9 mouse cellular contexts compared by ENCODE assay signal in the genomic region with DNA sequence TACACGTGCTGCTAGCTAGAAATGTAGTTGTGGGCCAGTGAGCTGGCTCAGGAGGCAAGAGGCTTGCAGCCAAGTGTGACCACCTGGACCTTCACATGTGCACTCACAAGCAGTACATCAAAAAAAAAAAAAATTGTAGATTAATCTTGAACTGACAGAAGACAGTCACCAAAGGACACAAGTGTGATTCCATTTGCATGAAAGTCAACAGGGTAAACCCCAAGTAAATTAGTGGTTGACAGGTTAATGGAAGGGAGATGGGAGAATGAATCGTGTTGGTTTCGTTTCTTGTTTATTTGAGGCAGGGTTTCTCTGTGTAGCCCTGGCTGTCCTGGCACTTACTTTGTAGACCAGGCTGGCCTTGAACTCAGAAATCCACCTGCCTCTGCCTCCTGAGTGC. TPM values are rescaled to one million over a fixed set of nuclear protein-coding genes. Genes with fewer than 3 reads are reported as not detected.
DNase-seq lines count a peak whose midpoint lies in the region; ATAC-seq and TF ChIP-seq lines count a peak whose summit lies in the region.
"Had no signal": no experiment of that assay in that cellular context is flagged by ENCODE, and none has a peak within 500 bp of the region (broad histone marks: within the 10 kb centered on the region; RNA-seq: fewer than 3 reads in every experiment).

No protein-coding gene starts in this region.

- no peak for TF ChIP-seq POLR2A in MEL (IDR thresholded peaks at IDR 0.05; ENCODE audit: control insufficient read depth in 1 of 2, insufficient read depth in 1 of 2, low read depth in 1 of 2, low read length in 2 of 2, poor library complexity in 1 of 2)

- no peak for DNase-seq in heart, postnatal 4 days
- DNase-seq in MEL (ENCODE audit: low read depth, low spot score) = peak; percentile 32
- no peak for DNase-seq in hindbrain, embryonic 14.5 days (ENCODE audit: low spot score)
- no peak for DNase-seq in thymus, postnatal 25 days
- no peak for DNase-seq in thymus, adult 18-20 months
- DNase-seq in urinary bladder, postnatal 10 days (ENCODE audit: low spot score) = no peak
- DNase-seq: kidney, adult 18-20 months had no signal

- H3K79me2 ChIP-seq in MEL (ENCODE audit: control insufficient read depth, insufficient read depth, low read length, poor library complexity) = peaks cover 16% of the 10 kb centered on the region

- no peak for TF ChIP-seq CTCF in MEL (IDR thresholded peaks at IDR 0.05 in 2 of 3, conservative IDR thresholded peaks at IDR 0.05 in 1 of 3; ENCODE audit: control insufficient read depth in 1 of 3, insufficient read depth in 1 of 3, low read depth in 2 of 3, low read length in 3 of 3, poor library complexity in 1 of 3, severe bottlenecking in 1 of 3)

- peaks cover 27% of the 10 kb centered on the region for H3K36me3 ChIP-seq in heart, embryonic 14.5 days (ENCODE audit: control insufficient read depth, insufficient read depth, low read length)
- H3K36me3 ChIP-seq in MEL (ENCODE audit: control insufficient read depth in 1 of 2, insufficient read depth in 2 of 2, low read length in 2 of 2) = peaks cover 0 to 17% of the 10 kb centered on the region in 2 experiments; a peak in 3 of 4 replicates
- peaks cover 30% of the 10 kb centered on the region for H3K36me3 ChIP-seq in hindbrain, embryonic 14.5 days (replicated peaks; ENCODE audit: control insufficient read depth, insufficient read depth)
- peaks cover 36% of the 10 kb centered on the region for H3K36me3 ChIP-seq in midbrain, embryonic 12.5 days

- no peaks in the 10 kb centered on the region for H3K9me3 ChIP-seq in heart, embryonic 14.5 days (ENCODE audit: control insufficient read depth, low read length)
- no peaks in the 10 kb centered on the region for H3K9me3 ChIP-seq in MEL (replicated peaks; ENCODE audit: insufficient read depth, low read length)
- H3K9me3 ChIP-seq in hindbrain, embryonic 14.5 days (ENCODE audit: control insufficient read depth, low read length) = no peaks in the 10 kb centered on the region
- no peaks in the 10 kb centered on the region for H3K9me3 ChIP-seq in midbrain, embryonic 12.5 days

- 85% methylated on average over 3 of the region's 3 CpGs for WGBS in heart, embryonic 14.5 days
- WGBS in hindbrain, embryonic 14.5 days = 61% methylated on average over 3 of the region's 3 CpGs
- whole genome bisulfite sequencing in midbrain, embryonic 12.5 days = 80% methylated on average over 3 of the region's 3 CpGs

- TF ChIP-seq RAD21 in MEL (IDR thresholded peaks at IDR 0.05; ENCODE audit: low read depth, low read length) = no peak

- peak overlapping the region; percentile 73 for H3K4me2 ChIP-seq in heart, embryonic 14.5 days (ENCODE audit: low read length)
- H3K4me2 ChIP-seq in hindbrain, embryonic 14.5 days (replicated peaks) = peak overlapping the region; percentile 51
- peak overlapping the region; percentile 69 for H3K4me2 ChIP-seq in midbrain, embryonic 12.5 days (replicated peaks)

- no peak for TF ChIP-seq EP300 in MEL (IDR thresholded peaks at IDR 0.05; ENCODE audit: low read depth in 1 of 2, low read length in 2 of 2)

- 0 out of 2 replicates have a peak overlapping the region, but pooled peaks have one; percentile 75 for H3K9ac ChIP-seq in heart, embryonic 14.5 days (ENCODE audit: low read length)
- H3K9ac ChIP-seq in MEL (ENCODE audit: control insufficient read depth, low read depth, low read length, poor library complexity, severe bottlenecking) = peak overlapping the region; percentile 94
- H3K9ac ChIP-seq in hindbrain, embryonic 14.5 days = 0 out of 2 replicates have a peak overlapping the region, but pooled peaks have one; percentile 57
- H3K9ac ChIP-seq in midbrain, embryonic 12.5 days (replicated peaks) = peak overlapping the region; percentile 47; the same call in 1 of the 2 replicates

- H3K27ac ChIP-seq in heart, embryonic 14.5 days (replicated peaks in 1 of 2; ENCODE audit: control insufficient read depth in 1 of 2, insufficient read depth in 1 of 2, low read depth in 2 of 2, low read length in 2 of 2) = no peak overlapping the region
- no peak overlapping the region for H3K27ac ChIP-seq in MEL (ENCODE audit: control insufficient read depth, low read depth, low read length)
- no peak overlapping the region for H3K27ac ChIP-seq in hindbrain, embryonic 14.5 days
- no peak overlapping the region for H3K27ac ChIP-seq in midbrain, embryonic 12.5 days (replicated peaks)

- no peaks in the 10 kb centered on the region for H3K4me1 ChIP-seq in heart, embryonic 14.5 days (ENCODE audit: control insufficient read depth in 2 of 2, insufficient read depth in 2 of 2, low read length in 2 of 2)
- H3K4me1 ChIP-seq in MEL (ENCODE audit: control insufficient read depth in 1 of 2, insufficient read depth in 2 of 2, low read length in 2 of 2) = peaks cover 4 to 14% of the 10 kb centered on the region in 2 experiments; a peak in 3 of 4 replicates
- no peaks in the 10 kb centered on the region; the same call in 1 of the 2 replicates for H3K4me1 ChIP-seq in hindbrain, embryonic 14.5 days (replicated peaks; ENCODE audit: control insufficient read depth, insufficient read depth, low read length)
- H3K4me1 ChIP-seq in midbrain, embryonic 12.5 days = peaks cover 7% of the 10 kb centered on the region; the same call in 1 of the 2 replicates

- ATAC-seq in heart, embryonic 14.5 days (ENCODE audit: insufficient number of reproducible peaks, insufficient read depth, low FRiP score, low read depth) = no peak
- ATAC-seq in hindbrain, embryonic 14.5 days (ENCODE audit: low FRiP score) = no peak
- ATAC-seq in midbrain, embryonic 12.5 days (ENCODE audit: low FRiP score, low read depth) = no peak

- peak overlapping the region in 1 of 2 experiments; percentile 56; a peak in 1 of 4 replicates for H3K4me3 ChIP-seq in heart, embryonic 14.5 days (ENCODE audit: control insufficient read depth in 1 of 2, insufficient read depth in 1 of 2, low read depth in 1 of 2, low read length in 2 of 2)
- peak overlapping the region; percentile 65 to 93 for H3K4me3 ChIP-seq in MEL (ENCODE audit: control insufficient read depth in 1 of 2, insufficient read depth in 1 of 2, low read depth in 2 of 2, low read length in 2 of 2)
- peak overlapping the region; percentile 48 for H3K4me3 ChIP-seq in hindbrain, embryonic 14.5 days (replicated peaks; ENCODE audit: low read length)
- peak overlapping the region; percentile 73 for H3K4me3 ChIP-seq in midbrain, embryonic 12.5 days

- H3K27me3 ChIP-seq in heart, embryonic 14.5 days (ENCODE audit: control insufficient read depth, insufficient read depth, low read length) = no peaks in the 10 kb centered on the region
- no peaks in the 10 kb centered on the region for H3K27me3 ChIP-seq in MEL (ENCODE audit: control insufficient read depth in 1 of 2, insufficient read depth in 2 of 2, low read length in 2 of 2)
- H3K27me3 ChIP-seq in hindbrain, embryonic 14.5 days (ENCODE audit: control insufficient read depth, insufficient read depth, low read length) = no peaks in the 10 kb centered on the region
- no peaks in the 10 kb centered on the region for H3K27me3 ChIP-seq in midbrain, embryonic 12.5 days

TF ChIP-seq in MEL, 35 proteins besides CTCF, POLR2A, EP300 and RAD21:
- TF ChIP-seq ELF1 (IDR thresholded peaks at IDR 0.05; ENCODE audit: low read depth, low read length) = no peak
- TF ChIP-seq ZNF384 (IDR thresholded peaks at IDR 0.05; ENCODE audit: low read depth, low read length) = 0 out of 2 replicates have a peak, but pooled peaks have one; percentile 16
TF ChIP-seq in MEL: peak in this region for 1.

RNA-seq across cellular contexts. Expression of gene Nmral1, which starts 1.3 kb away (rescaled TPM):
- polyA plus RNA-seq in heart, embryonic 14.5 days (2014; fragmentation: Nextera tagmentation; extraction: Ambion mirVana) = 28.4 and 36.1 TPM in 2 replicates
- 10 to 100 TPM; 15.2 to 15.5 TPM for total RNA-seq in heart, postnatal 4 days (2021)
- total RNA-seq in MEL (2012; rRNA removed) = 50.6 and 60.4 TPM in 2 replicates
- polyA plus RNA-seq in MEL (2012; ENCODE audit: insufficient read depth in 1 of 2, insufficient read length in 2 of 2, low read depth in 1 of 2, low replicate concordance in 2 of 2, missing spikeins in 1 of 2) = 10 to 100 TPM in 1 of 2 experiments, not detected in 1; 54.6 TPM
- polyA plus RNA-seq in hindbrain, embryonic 14.5 days (2014; fragmentation: Nextera tagmentation; extraction: Ambion mirVana) = 56.4 and 58.0 TPM in 2 replicates
- 131 and 141 TPM in 2 replicates for polyA plus RNA-seq in midbrain, embryonic 12.5 days (2016; fragmentation: Nextera tagmentation; extraction: Ambion mirVana)

RNA-seq across cellular contexts. Expression of gene Hmox2, which starts 8.3 kb away (rescaled TPM):
- 87.1 and 103 TPM in 2 replicates for polyA plus RNA-seq in heart, embryonic 14.5 days (2014; fragmentation: Nextera tagmentation; extraction: Ambion mirVana)
- total RNA-seq in heart, postnatal 4 days (2021) = 10 to 100 TPM; 67.4 to 75.9 TPM
- 41.5 and 45.7 TPM in 2 replicates for total RNA-seq in MEL (2012; rRNA removed)
- polyA plus RNA-seq in MEL (2012; ENCODE audit: insufficient read depth in 1 of 2, insufficient read length in 2 of 2, low read depth in 1 of 2, low replicate concordance in 2 of 2, missing spikeins in 1 of 2) = 10 to 100 TPM in 1 of 2 experiments, not detected in 1; 75.0 TPM
- 102 and 115 TPM in 2 replicates for polyA plus RNA-seq in hindbrain, embryonic 14.5 days (2014; fragmentation: Nextera tagmentation; extraction: Ambion mirVana)
- polyA plus RNA-seq in midbrain, embryonic 12.5 days (2016; fragmentation: Nextera tagmentation; extraction: Ambion mirVana) = 70.1 and 81.0 TPM in 2 replicates

RNA-seq across cellular contexts. Expression of gene Coro7, which starts 38.3 kb away (rescaled TPM):
- 11.9 TPM in 2 replicates for polyA plus RNA-seq in heart, embryonic 14.5 days (2014; fragmentation: Nextera tagmentation; extraction: Ambion mirVana)
- 10 to 100 TPM; 24.1 to 26.5 TPM for total RNA-seq in heart, postnatal 4 days (2021)
- total RNA-seq in MEL (2012; rRNA removed) = 9.8 and 11.5 TPM in 2 replicates
- polyA plus RNA-seq in MEL (2012; ENCODE audit: insufficient read depth in 1 of 2, insufficient read length in 2 of 2, low read depth in 1 of 2, low replicate concordance in 2 of 2, missing spikeins in 1 of 2) = 10 to 100 TPM in 1 of 2 experiments, not detected in 1; 38.3 TPM
- 24.1 and 27.2 TPM in 2 replicates for polyA plus RNA-seq in hindbrain, embryonic 14.5 days (2014; fragmentation: Nextera tagmentation; extraction: Ambion mirVana)
- polyA plus RNA-seq in midbrain, embryonic 12.5 days (2016; fragmentation: Nextera tagmentation; extraction: Ambion mirVana) = 21.7 and 22.6 TPM in 2 replicates
